Mouse (Mus musculus) bone marrow macrophage, adult 2 months (primary cell): ENCODE data around the gene Pld6.

ENCODE experiments used
- CTCF ChIP-seq: IDR thresholded peaks from 2 replicates; pipeline ENCODE4 v1.5.1; 2012; ENCODE audit warnings: low read depth, mild to moderate bottlenecking, low read length, moderate library complexity
- POLR2A ChIP-seq: IDR thresholded peaks from 2 replicates; pipeline ENCODE4 v1.6.1; 2012; ENCODE audit warnings: mild to moderate bottlenecking, low read depth, low read length, borderline replicate concordance

DNA sequence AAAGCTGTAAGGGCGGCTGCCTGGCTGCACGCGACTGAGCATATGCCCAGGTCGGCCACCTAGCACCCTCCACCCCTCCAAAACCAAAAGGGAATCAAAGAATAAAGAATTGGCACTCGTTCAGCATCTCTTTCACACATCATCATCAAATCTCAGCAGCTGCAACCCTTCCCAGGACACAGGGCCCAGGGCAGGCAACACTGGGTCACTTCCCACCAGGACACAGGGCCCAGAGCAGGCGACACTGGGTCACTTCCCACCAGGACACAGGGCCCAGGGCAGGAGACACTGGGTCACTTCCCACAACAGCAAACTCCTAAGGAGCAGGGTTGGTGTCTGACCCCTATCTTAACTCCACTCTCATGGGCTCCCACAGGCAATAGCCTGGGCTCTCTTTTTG lies 5.9 kb upstream of the Pld6 start:
- TF ChIP-seq CTCF (no peak), POLR2A (no peak)
